Mouse (Mus musculus) lung, adult 2 months (tissue): ENCODE measurements around the gene Scnn1b. TPM values are rescaled to one million over a fixed set of nuclear protein-coding genes. Genes with fewer than 3 reads are reported as not detected.
A peak's percentile ranks its signal among the peaks of the same experiment; 100 is the strongest.

Experiments
- DNase-seq: peaks from one replicate; pipeline ENCODE4 v3.0.0; 2022
- H3K4me1 ChIP-seq: fragments of 200-500 bp; 2 replicates; pipeline ENCODE4 v1.6.1; 2011; ENCODE audit warnings: low read length; ENCODE audit not compliant: control insufficient read depth, insufficient read depth
- H3K4me3 ChIP-seq: fragments of 200-500 bp; replicated peaks from 2 replicates; pipeline ENCODE3; 2011; ENCODE audit warnings: low read depth, mild to moderate bottlenecking, control low read depth, low read length; ENCODE audit errors: extremely low read depth
- CTCF ChIP-seq: fragments of 200-500 bp; IDR thresholded peaks from 2 replicates; pipeline ENCODE4 v1.5.1; 2011; ENCODE audit warnings: mild to moderate bottlenecking, low read length, control low read depth; ENCODE audit not compliant: insufficient read depth
- POLR2A ChIP-seq: fragments of 200-500 bp; IDR thresholded peaks from 2 replicates; pipeline ENCODE4 v1.6.1; 2011; ENCODE audit warnings: low read depth, mild to moderate bottlenecking, control low read depth, low read length, borderline replicate concordance; ENCODE audit errors: extremely low read depth
- WGBS: fragments of 180-500 bp; shearing (Covaris S2); methylation state at CpG from one replicate; pipeline ENCODE4 v1.1.7; 2018; 5-methylcytosine and 5-hydroxymethylcytosine counted together
- polyA plus RNA-seq: library from polyadenylated mRNA; depleted of rRNA; stranded (reverse); fragments of >200 nt; gene quantifications from 2 replicates; pipeline ENCODE4 v1.2.3, GENCODE M21; 2012; rRNA removed

Scnn1b gene
- polyA plus RNA-seq, result 135 and 179 TPM in 2 replicates

GRCm38 (mm10) chr7:121864858-121865585, at the start of gene Scnn1b:
Gene Scnn1b, plus strand, starts transcription at chr7:121865038.
- DNase-seq, result peak; percentile 60
- no peaks in the 10 kb centered on the region; the same call in 1 of the 2 replicates for H3K4me1 ChIP-seq
- peak within 1 kb of the TSS; percentile 55 for H3K4me3 ChIP-seq
- TF ChIP-seq POLR2A (0 out of 2 replicates have a peak, but pooled peaks have one; percentile 45), CTCF (no peak)
- 4% methylated on average over 34 of the region's 42 CpGs for WGBS

- Histone ChIP-seq H3K4me3 (no peak overlapping the region), H3K4me1 (no peaks in the 10 kb centered on the region)
- TF ChIP-seq POLR2A (no peak), CTCF (no peak)
- no peak for DNase-seq
- 85% methylated on average over 6 of the region's 6 CpGs for whole genome bisulfite sequencing
These were observed 43.2 kb upstream of the Scnn1b start for GRCm38 (mm10) chr7:121821632-121822031.

GRCm38 (mm10) chr7:121828481-121828880, 36.4 kb upstream of the Scnn1b start:
- WGBS, result 51% methylated on average over 1 of the region's 1 CpGs
- DNase-seq, result no peak
- H3K4me1 ChIP-seq, result no peaks in the 10 kb centered on the region
- TF ChIP-seq CTCF, result no peak
- TF ChIP-seq POLR2A, result no peak
- H3K4me3 ChIP-seq, result no peak overlapping the region

DNA sequence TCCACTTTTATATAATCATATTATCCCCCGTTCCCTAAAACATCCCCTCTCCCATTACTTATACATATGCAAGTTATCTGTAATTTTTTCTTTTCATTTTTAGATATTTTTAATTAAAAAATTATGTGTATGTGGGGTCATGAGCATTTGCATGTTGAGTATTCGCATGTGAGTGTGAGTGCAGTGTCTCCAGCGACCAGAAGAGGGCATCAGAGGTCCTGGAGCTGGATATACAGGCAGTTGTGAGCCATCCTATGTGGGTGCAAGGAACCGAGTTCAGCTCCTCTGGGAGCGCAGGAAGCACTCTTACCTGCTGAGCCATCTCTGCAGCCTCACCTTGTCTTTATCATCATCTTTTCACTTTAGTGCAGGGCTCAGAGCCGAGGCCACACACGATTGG, 29.4 kb upstream of the Scnn1b start:
- no peak overlapping the region for H3K4me3 ChIP-seq
- DNase-seq, result no peak
- TF ChIP-seq POLR2A, result no peak
- TF ChIP-seq CTCF, result no peak
- H3K4me1 ChIP-seq, result peaks cover 5% of the 10 kb centered on the region; the same call in 1 of the 2 replicates
- WGBS, result 84% methylated on average over 7 of the region's 7 CpGs

DNA sequence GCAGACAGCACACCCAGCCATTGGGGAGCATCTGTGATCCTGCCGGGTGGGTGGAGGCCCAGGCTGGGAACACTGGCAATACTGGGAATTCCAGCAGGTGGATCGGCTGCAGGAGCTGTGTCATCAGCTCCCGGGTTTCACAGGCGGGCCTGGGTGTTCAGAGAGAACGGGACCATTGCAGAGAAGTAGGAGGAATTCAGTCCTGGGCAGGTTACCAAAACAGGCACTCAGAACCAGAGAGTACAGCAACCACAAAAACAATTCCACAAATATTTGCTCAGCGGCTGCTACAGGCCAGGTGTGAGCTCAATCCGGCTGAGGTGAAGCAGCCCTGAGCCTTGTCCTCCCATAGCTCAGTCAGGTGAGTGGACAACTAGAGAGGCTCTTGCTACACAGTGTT, 28.0 kb upstream of the Scnn1b start:
- Histone ChIP-seq H3K4me3 (no peak overlapping the region), H3K4me1 (peaks cover 5% of the 10 kb centered on the region; the same call in 1 of the 2 replicates)
- DNase-seq, result peak; percentile 77
- TF ChIP-seq CTCF, result no peak
- TF ChIP-seq POLR2A, result no peak
- 71% methylated on average over 7 of the region's 7 CpGs for WGBS

GRCm38 (mm10) chr7:121840810-121841209, 24.0 kb upstream of the Scnn1b start:
- 63% methylated on average over 7 of the region's 7 CpGs for WGBS
- H3K4me3 ChIP-seq, result no peak overlapping the region
- H3K4me1 ChIP-seq, result peaks cover 3% of the 10 kb centered on the region; the same call in 1 of the 2 replicates
- DNase-seq, result no peak
- TF ChIP-seq CTCF (no peak), POLR2A (no peak)

- H3K4me3 ChIP-seq, result no peak overlapping the region
- 42% methylated on average over 6 of the region's 6 CpGs for WGBS
- TF ChIP-seq POLR2A (no peak), CTCF (no peak)
- no peak for DNase-seq
- no peaks in the 10 kb centered on the region for H3K4me1 ChIP-seq
These were observed 22.6 kb upstream of the Scnn1b start for GRCm38 (mm10) chr7:121842234-121842633.

- 65% methylated on average over 6 of the region's 6 CpGs for WGBS
- Histone ChIP-seq H3K4me1 (no peaks in the 10 kb centered on the region), H3K4me3 (no peak overlapping the region)
- DNase-seq, result no peak
- no peak for TF ChIP-seq POLR2A
These were observed 18.9 kb upstream of the Scnn1b start for GRCm38 (mm10) chr7:121845964-121846363.

DNA sequence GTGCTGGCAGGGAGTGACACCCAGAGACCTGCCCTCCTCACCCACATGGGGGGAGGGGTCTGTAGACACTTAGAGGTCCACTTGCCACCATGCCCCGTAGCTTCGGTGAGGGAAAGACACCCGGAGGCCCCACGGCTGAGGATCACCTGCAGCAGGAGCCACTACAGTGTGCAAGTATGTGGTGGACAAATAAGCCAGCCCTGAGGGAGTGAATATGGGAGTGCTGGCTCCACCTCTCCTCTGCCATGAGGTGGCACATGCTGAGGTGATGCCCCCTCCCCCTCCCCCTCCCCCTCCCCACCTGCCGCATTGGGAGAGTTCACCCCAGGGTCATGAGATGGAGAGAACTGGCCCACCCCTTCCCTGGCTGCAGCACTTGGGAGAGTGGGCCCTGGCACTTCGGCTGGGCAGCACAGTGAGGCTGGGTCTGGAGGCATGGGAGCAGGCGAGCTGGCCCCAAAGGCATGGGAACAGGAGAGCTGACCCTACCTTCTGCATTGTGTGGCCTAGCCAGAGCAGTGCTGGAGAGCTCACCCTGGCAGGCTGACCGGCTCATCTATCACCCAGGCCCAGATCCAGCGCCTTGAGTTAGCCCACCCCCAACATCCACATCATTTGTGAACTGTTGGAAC, 16.2 kb upstream of the Scnn1b start:
- Histone ChIP-seq H3K4me3 (no peak overlapping the region), H3K4me1 (no peaks in the 10 kb centered on the region)
- no peak for DNase-seq
- TF ChIP-seq POLR2A (no peak), CTCF (no peak)
- 60% methylated on average over 9 of the region's 9 CpGs for WGBS
